Mouse (Mus musculus): Measurements from ENCODE around the gene Fbxo36. TPM values are rescaled to one million over a fixed set of nuclear protein-coding genes. Genes with fewer than 3 reads are reported as not detected.
A peak's percentile ranks its signal among the peaks of the same experiment; 100 is the strongest.

The Fbxo36 gene
- polyA plus RNA-seq, 1 experiment from 2014 or later, result 10.2 TPM

DNA sequence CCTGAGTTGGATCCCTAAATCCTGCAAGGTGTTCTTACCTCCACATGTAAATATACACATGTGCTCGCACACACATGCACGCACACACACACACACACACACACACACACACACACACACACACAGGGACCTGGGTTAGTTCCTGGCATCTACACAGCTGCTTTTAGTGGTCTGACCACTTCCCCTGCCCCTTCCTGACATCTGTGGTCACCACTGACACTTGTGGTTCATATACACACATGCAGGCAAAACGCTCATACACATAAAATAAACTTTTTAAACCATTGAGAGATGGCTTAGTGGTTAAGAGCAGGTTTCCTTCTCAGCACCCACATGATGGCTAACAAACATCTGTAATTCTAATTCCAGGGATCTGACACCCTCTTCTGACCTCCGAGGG, 75.4 kb downstream of the Fbxo36 start:
- H3K9me3 ChIP-seq (ENCODE audit: control insufficient read depth, low read length), result no peaks in the 10 kb centered on the region
- H3K4me3 ChIP-seq (ENCODE audit: low read depth, low read length), result no peak overlapping the region
- no peak overlapping the region for H3K4me2 ChIP-seq
- H3K36me3 ChIP-seq (ENCODE audit: control insufficient read depth, insufficient read depth, low read length), result no peaks in the 10 kb centered on the region
- H3K4me1 ChIP-seq (replicated peaks; ENCODE audit: control insufficient read depth, insufficient read depth, low read length), result no peaks in the 10 kb centered on the region
- H3K9ac ChIP-seq (ENCODE audit: low read depth, low read length), result no peak overlapping the region
- H3K27ac ChIP-seq (ENCODE audit: low read depth, low read length), result no peak overlapping the region
- no peaks in the 10 kb centered on the region for H3K27me3 ChIP-seq (replicated peaks; ENCODE audit: control insufficient read depth, insufficient read depth, low read length)
- ATAC-seq (replicated peaks; ENCODE audit: low FRiP score) (no peak), DNase-seq (ENCODE audit: low spot score) (no peak)
- 62% methylated on average over 4 of the region's 4 CpGs for WGBS

- H3K9me3 ChIP-seq (ENCODE audit: control insufficient read depth, low read length), result no peaks in the 10 kb centered on the region
- ATAC-seq (replicated peaks; ENCODE audit: low FRiP score), result no peak
- 90% methylated on average over 3 of the region's 3 CpGs for WGBS
Measured at GRCm38 (mm10) chr1:84918865-84919264, 79.2 kb downstream of the Fbxo36 start.

DNA sequence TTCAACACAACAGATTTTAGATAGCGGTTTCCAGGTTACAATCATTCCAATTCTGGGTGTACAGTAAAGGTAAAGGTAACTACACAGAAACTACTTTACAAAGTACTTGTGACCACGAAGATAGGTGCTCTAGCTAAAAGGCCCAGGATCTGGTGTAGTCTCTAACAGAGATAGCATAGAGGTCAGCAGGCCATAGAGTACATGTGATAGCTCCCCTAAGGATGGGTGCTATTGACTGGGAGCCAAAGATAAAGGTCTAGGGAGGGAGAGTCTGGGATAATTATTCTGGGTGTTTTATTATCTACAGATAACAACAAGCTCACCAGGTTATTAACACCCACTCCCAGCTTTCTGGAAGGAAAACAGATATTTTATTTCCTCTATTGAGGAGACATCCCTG, 83.8 kb downstream of the Fbxo36 start:
- H3K27ac ChIP-seq (ENCODE audit: low read depth, low read length), result no peak overlapping the region
- H3K36me3 ChIP-seq (ENCODE audit: control insufficient read depth, insufficient read depth, low read length), result no peaks in the 10 kb centered on the region
- H3K27me3 ChIP-seq (replicated peaks; ENCODE audit: control insufficient read depth, insufficient read depth, low read length), result no peaks in the 10 kb centered on the region
- ATAC-seq (replicated peaks; ENCODE audit: low FRiP score), result no peak; the same call in 1 of the 2 replicates
- no peak overlapping the region for H3K4me3 ChIP-seq (ENCODE audit: low read depth, low read length)
- no peaks in the 10 kb centered on the region for H3K9me3 ChIP-seq (ENCODE audit: control insufficient read depth, low read length)
- DNase-seq (ENCODE audit: low spot score), result no peak
- WGBS, result 71% methylated on average over 2 of the region's 2 CpGs
- H3K9ac ChIP-seq (ENCODE audit: low read depth, low read length), result no peak overlapping the region
- H3K4me2 ChIP-seq, result no peak overlapping the region
- H3K4me1 ChIP-seq (replicated peaks; ENCODE audit: control insufficient read depth, insufficient read depth, low read length), result no peaks in the 10 kb centered on the region; the same call in 1 of the 2 replicates

More at GRCm38 (mm10) chr1:84918865-84919264, 79.2 kb downstream of the Fbxo36 start:
- Histone ChIP-seq H3K4me3 (ENCODE audit: low read depth, low read length) (no peak overlapping the region), H3K4me1 (replicated peaks; ENCODE audit: control insufficient read depth, insufficient read depth, low read length) (no peaks in the 10 kb centered on the region; the same call in 1 of the 2 replicates), H3K4me2 (no peak overlapping the region), H3K27me3 (replicated peaks; ENCODE audit: control insufficient read depth, insufficient read depth, low read length) (no peaks in the 10 kb centered on the region), H3K9ac (ENCODE audit: low read depth, low read length) (no peak overlapping the region), H3K27ac (ENCODE audit: low read depth, low read length) (no peak overlapping the region), H3K36me3 (ENCODE audit: control insufficient read depth, insufficient read depth, low read length) (no peaks in the 10 kb centered on the region)
- no peak for DNase-seq (ENCODE audit: low spot score)

DNA sequence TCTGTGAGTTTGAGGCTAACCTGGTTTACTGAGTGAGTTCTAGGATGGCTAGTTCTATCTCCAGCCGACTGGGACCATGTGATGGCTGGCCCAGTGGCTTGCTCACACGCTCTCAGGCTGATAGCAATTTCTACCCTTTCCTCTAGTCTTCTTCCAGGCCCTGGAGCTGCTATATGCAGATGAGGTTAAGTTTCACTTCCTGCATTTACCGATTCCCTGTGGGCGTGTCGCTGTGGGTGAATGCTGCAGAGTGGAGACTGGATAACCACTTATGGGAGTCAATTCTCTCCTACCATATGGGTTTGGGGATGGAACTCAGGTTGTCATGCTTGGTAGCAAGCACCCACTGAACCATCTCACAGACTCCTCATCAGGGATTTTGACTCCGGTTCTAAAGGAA, 84.5 kb downstream of the Fbxo36 start:
- Histone ChIP-seq H3K36me3 (ENCODE audit: control insufficient read depth, insufficient read depth, low read length) (no peaks in the 10 kb centered on the region), H3K4me3 (ENCODE audit: low read depth, low read length) (no peak overlapping the region), H3K4me1 (replicated peaks; ENCODE audit: control insufficient read depth, insufficient read depth, low read length) (no peaks in the 10 kb centered on the region; the same call in 1 of the 2 replicates), H3K9me3 (ENCODE audit: control insufficient read depth, low read length) (no peaks in the 10 kb centered on the region), H3K27me3 (replicated peaks; ENCODE audit: control insufficient read depth, insufficient read depth, low read length) (no peaks in the 10 kb centered on the region), H3K27ac (ENCODE audit: low read depth, low read length) (no peak overlapping the region), H3K9ac (ENCODE audit: low read depth, low read length) (no peak overlapping the region), H3K4me2 (no peak overlapping the region)
- WGBS, result 60% methylated on average over 6 of the region's 6 CpGs
- ATAC-seq (replicated peaks; ENCODE audit: low FRiP score) (no peak), DNase-seq (ENCODE audit: low spot score) (no peak)

GRCm38 (mm10) chr1:84925599-84925998, 86.0 kb downstream of the Fbxo36 start:
- no peak overlapping the region for H3K27ac ChIP-seq (ENCODE audit: low read depth, low read length)
- H3K36me3 ChIP-seq (ENCODE audit: control insufficient read depth, insufficient read depth, low read length), result no peaks in the 10 kb centered on the region
- H3K9ac ChIP-seq (ENCODE audit: low read depth, low read length), result no peak overlapping the region
- no peaks in the 10 kb centered on the region for H3K9me3 ChIP-seq (ENCODE audit: control insufficient read depth, low read length)
- no peak overlapping the region for H3K4me3 ChIP-seq (ENCODE audit: low read depth, low read length)
- no peaks in the 10 kb centered on the region; the same call in 1 of the 2 replicates for H3K4me1 ChIP-seq (replicated peaks; ENCODE audit: control insufficient read depth, insufficient read depth, low read length)
- H3K27me3 ChIP-seq (replicated peaks; ENCODE audit: control insufficient read depth, insufficient read depth, low read length), result no peaks in the 10 kb centered on the region
- H3K4me2 ChIP-seq, result no peak overlapping the region
- DNase-seq (ENCODE audit: low spot score) (no peak), ATAC-seq (replicated peaks; ENCODE audit: low FRiP score) (no peak)
- 66% methylated on average over 9 of the region's 9 CpGs for WGBS

GRCm38 (mm10) chr1:84933472-84934150, 94.0 kb downstream of the Fbxo36 start:
- Histone ChIP-seq H3K9me3 (ENCODE audit: control insufficient read depth, low read length) (no peaks in the 10 kb centered on the region), H3K4me3 (ENCODE audit: low read depth, low read length) (no peak overlapping the region), H3K27me3 (replicated peaks; ENCODE audit: control insufficient read depth, insufficient read depth, low read length) (peaks cover 28% of the 10 kb centered on the region), H3K36me3 (ENCODE audit: control insufficient read depth, insufficient read depth, low read length) (no peaks in the 10 kb centered on the region), H3K9ac (ENCODE audit: low read depth, low read length) (no peak overlapping the region), H3K27ac (ENCODE audit: low read depth, low read length) (no peak overlapping the region), H3K4me2 (peak overlapping the region; percentile 78), H3K4me1 (replicated peaks; ENCODE audit: control insufficient read depth, insufficient read depth, low read length) (no peaks in the 10 kb centered on the region)
- 12% methylated on average over 22 of the region's 22 CpGs for WGBS
- DNase-seq (ENCODE audit: low spot score), result peak; percentile 54
- ATAC-seq (replicated peaks; ENCODE audit: low FRiP score), result no peak

DNA sequence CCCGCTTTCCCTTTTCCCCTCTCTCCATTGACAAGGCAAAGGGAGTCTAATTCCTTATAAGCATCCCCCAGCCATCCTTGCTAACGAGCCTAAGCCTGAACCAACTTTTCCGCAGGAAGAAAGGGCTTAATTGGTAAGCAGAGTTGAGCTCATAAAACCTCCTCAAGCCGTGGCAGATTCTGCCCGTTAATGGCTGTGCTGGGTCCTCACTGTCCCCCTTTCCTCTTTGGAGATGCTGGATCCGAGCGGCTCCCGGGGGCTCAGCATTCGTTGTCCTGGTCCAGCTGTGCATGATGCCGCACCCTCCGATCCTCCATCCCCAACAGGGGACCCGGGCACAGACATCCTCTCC, 94.5 kb downstream of the Fbxo36 start:
- peak; percentile 46 for DNase-seq (ENCODE audit: low spot score)
- no peak for ATAC-seq (replicated peaks; ENCODE audit: low FRiP score)
- H3K9ac ChIP-seq (ENCODE audit: low read depth, low read length), result no peak overlapping the region

GRCm38 (mm10) chr1:84934503-84935333, 95.1 kb downstream of the Fbxo36 start, which contains the start of gene Slc16a14:
Gene Slc16a14, minus strand, starts transcription at chr1:84935134.
- peak; percentile 35; the same call in 1 of the 2 replicates for ATAC-seq (replicated peaks; ENCODE audit: low FRiP score)

More for the DNA sequence above, 94.5 kb downstream of the Fbxo36 start:
- whole genome bisulfite sequencing, result 4% methylated on average over 12 of the region's 12 CpGs
- Histone ChIP-seq H3K9me3 (ENCODE audit: control insufficient read depth, low read length) (no peaks in the 10 kb centered on the region), H3K27me3 (replicated peaks; ENCODE audit: control insufficient read depth, insufficient read depth, low read length) (peaks cover 28% of the 10 kb centered on the region), H3K27ac (ENCODE audit: low read depth, low read length) (no peak overlapping the region), H3K4me2 (peak overlapping the region; percentile 78), H3K4me1 (replicated peaks; ENCODE audit: control insufficient read depth, insufficient read depth, low read length) (no peaks in the 10 kb centered on the region), H3K36me3 (ENCODE audit: control insufficient read depth, insufficient read depth, low read length) (no peaks in the 10 kb centered on the region), H3K4me3 (ENCODE audit: low read depth, low read length) (peak overlapping the region; percentile 46)

More at GRCm38 (mm10) chr1:84934503-84935333, 95.1 kb downstream of the Fbxo36 start, which contains the start of gene Slc16a14:
- whole genome bisulfite sequencing, result 2% methylated on average over 59 of the region's 59 CpGs
- H3K27me3 ChIP-seq (replicated peaks; ENCODE audit: control insufficient read depth, insufficient read depth, low read length), result peaks cover 28% of the 10 kb centered on the region
- H3K9ac ChIP-seq (ENCODE audit: low read depth, low read length), result no peak within 1 kb of the TSS
- peak within 1 kb of the TSS; percentile 78 for H3K4me2 ChIP-seq
- no peaks in the 10 kb centered on the region for H3K9me3 ChIP-seq (ENCODE audit: control insufficient read depth, low read length)
- no peaks in the 10 kb centered on the region for H3K4me1 ChIP-seq (replicated peaks; ENCODE audit: control insufficient read depth, insufficient read depth, low read length)
- H3K4me3 ChIP-seq (ENCODE audit: low read depth, low read length), result peak within 1 kb of the TSS; percentile 46
- no peaks in the 10 kb centered on the region for H3K36me3 ChIP-seq (ENCODE audit: control insufficient read depth, insufficient read depth, low read length)
- no peak within 1 kb of the TSS for H3K27ac ChIP-seq (ENCODE audit: low read depth, low read length)
- DNase-seq (ENCODE audit: low spot score), result peak; percentile 46

Measured in liver, embryonic 11.5 days (tissue).